Mouse (Mus musculus) urinary bladder, adult 18-20 months (tissue): ENCODE measurements around the gene Vkorc1.
A peak's percentile ranks its signal among the peaks of the same experiment; 100 is the strongest.
"Not testable (repeated sequence)": the region's sequence is repeated elsewhere in the genome, so short reads cannot be mapped to it uniquely, and the experiment has no call there.

Experiments used
- DNase-seq, 2 experiments: peaks; one replicate each; pipeline ENCODE4 v3.0.0; 2022; ENCODE audit warnings: low spot score in 2 of 2, mixed read lengths in 2 of 2

The Vkorc1 gene

DNA sequence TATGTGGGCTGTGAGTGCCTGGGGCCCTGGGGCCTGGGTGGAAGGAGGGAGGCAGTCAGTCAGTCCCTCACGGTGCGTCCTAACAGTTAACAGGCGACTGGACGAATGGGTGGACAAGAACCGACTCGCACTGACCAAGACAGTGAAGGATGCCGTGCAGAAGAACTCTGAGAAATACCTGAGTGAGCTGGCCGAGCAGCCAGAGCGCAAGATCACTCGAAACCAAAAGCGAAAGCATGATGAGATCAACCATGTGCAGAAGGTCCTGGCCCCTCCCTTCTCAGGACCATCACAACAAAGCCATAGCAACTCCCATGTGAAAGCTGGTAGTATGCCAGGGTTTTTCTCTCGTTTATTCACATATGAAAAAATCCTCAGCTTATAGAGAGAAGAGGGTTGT is 19.9 kb upstream of the Vkorc1 start:
- no peak for DNase-seq

DNA sequence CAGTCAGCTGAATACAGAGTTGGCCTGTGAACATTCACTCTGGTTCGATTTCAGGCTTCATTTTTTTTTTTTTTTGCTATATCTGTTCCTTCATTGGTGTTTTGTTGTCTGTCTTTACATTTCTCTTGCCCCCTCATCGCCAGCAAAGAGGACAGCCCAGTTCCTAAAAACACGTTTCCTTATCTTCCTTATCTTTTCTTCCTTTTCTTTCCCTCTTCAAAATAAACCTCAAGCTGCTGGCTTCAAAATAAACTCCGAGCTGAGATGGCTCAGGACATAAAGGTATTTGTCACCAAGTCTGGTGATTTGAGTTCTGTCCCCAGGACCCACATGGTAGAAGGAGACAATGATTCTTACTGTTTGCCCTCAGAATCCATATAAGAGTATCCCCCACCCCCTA is 17.5 kb upstream of the Vkorc1 start:
- no peak for DNase-seq

DNA sequence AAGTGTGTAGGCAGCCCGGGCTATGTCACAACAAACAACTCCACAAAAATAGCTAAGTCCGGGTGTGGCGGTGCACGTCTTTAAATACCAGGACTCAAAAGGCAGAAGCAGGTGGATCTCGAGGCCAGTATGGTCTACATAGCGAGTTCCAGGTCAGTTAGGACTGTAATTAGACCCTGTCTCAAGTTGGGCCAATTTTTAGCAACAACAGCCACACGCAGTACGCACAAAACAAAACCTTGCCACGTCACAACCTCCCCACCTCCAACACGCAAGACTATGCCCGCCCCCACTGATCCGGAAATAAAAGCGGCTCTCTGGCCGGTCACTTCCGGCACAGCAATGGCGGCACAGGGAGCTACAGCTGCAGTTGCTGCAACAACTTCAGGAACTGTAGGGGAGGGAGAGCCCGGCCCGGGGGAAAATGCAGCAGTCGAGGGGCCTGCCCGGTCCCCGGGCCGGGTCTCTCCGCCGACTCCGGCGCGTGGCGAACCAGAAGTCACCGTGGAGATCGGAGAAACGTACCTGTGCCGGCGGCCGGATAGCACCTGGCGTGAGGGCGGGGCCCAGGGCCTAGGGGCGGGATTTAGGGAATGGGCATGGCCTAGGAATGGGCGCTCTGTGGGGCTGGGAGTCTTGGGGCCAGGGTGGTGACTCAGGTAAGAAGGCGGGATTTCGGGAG is 16.9 kb upstream of the Vkorc1 start, which contains the start of gene Kat8:
Gene Kat8, plus strand, starts transcription at position 327 of the 682 bp plus-strand sequence.
- DNase-seq = peak; percentile 86 to 91

DNA sequence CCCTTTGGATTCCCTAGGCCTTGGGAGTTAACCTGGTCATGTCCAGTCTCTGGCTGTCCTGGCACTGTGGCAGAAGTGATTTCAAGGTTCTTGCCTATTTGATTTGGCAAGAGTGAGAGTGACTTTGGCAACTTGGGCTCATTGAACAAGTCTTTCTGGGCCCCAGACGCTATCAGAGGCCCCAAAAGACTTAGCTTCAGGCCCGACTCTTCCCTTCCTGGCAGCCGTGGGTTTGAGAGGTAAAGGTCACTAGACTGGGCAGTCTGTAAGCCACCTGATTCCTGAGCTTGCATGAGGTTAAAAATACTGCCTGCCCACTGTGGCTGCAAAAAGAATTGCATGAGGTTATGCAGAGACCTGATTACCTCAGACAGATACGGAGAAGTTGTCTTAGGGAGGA is 13.2 kb upstream of the Vkorc1 start:
- no peak for DNase-seq

DNA sequence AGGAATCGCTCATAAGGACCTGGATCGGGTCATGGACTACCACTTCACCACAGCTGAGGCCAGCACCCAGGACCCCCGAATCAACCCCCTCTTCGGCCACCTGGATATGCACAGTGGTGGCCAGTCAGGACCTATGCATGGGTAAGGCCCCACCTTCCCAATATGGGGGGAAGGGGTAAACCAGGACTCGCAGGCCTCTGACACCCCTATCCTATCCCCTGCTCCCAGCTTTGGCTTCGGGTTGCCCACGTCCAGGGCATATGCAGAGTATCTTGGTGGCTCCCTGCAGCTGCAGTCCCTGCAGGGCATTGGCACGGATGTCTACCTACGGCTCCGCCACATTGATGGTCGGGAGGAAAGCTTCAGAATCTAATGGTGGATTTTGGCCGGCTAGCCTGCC is 12.5 kb upstream of the Vkorc1 start:
- no peak for DNase-seq

DNA sequence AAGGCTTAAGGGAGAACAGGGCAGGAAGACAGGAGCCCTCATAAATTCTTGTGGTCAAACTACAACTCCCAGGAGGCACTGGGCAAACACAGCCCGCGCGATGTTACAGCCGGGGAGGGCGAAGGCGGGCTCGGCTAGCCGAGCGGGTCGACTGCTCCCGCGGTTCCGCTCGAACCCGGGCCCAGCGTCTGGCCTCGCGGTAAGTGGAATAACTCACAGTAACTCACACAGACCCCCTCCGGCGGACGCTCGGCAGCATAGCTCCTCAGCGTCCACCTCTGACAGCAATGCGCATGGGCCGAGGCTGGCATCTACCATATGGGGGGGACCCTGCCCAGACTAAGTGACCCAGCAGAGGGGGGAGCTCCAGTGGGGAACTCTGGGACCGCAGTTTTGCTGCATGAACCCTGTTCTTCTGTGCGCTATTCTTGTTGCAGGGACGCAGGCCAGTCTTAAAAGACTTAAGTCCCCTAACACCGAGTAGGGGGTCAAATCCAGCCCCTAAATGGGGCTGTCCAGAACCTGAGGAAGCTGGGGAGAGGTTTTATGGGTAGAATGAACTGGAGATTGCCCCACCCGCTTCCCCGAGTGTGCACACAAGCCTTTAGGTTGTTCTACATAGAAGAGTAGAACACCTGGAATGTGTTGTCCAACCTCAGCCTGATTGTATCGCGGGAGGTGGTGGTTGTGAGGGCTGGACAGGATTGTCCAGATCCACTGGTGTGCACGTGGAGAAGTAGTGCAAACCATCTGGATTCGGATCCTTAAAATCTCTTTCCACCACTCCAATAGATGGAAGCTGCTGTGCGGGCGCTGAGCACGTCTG is 8.8 kb upstream of the Vkorc1 start, which contains the start of gene Bckdk:
Gene Bckdk, plus strand, starts transcription at position 112 of the 826 bp plus-strand sequence.
- DNase-seq = peak; percentile 57 to 72

DNA sequence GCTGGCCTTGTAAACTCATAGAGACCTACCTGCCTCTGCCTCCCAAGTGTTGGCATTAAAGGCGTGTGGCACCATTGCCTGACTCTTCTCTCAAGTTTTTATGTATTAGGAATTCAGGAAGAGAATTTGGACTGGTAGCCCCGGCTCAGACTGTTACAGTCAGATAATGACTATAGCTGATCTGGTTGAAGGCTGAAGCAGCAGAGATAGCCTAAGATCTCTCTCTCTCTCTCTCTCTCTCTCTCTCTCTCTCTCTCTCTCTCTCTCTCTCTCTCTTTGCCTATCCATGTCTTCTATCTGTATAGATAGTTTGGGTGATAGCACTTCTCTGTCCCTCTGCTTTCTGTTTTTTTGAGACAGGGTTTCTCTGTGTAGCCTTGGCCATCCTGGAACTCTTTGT is 6.4 kb upstream of the Vkorc1 start:
- DNase-seq = no peak

DNA sequence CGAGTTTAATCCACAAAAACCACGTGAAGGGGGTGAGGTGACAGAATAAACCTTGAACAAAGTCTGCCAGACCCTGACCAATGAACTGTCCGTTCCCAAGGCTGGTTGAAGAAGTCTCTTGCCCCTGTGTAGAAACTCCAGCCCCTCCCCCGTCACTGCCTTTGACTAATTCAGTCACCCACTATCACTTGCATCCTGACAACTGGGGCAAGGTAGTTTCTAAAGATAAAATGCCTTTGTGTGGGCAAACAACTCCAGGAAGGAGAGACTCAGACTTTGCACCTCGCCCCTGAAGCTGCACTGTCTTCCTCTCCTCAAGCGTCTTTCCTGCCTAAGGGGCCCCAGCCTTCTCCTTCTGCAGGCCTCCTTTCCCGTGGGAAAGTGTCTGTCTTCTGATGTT is 4.6 kb upstream of the Vkorc1 start:
- no peak for DNase-seq

DNA sequence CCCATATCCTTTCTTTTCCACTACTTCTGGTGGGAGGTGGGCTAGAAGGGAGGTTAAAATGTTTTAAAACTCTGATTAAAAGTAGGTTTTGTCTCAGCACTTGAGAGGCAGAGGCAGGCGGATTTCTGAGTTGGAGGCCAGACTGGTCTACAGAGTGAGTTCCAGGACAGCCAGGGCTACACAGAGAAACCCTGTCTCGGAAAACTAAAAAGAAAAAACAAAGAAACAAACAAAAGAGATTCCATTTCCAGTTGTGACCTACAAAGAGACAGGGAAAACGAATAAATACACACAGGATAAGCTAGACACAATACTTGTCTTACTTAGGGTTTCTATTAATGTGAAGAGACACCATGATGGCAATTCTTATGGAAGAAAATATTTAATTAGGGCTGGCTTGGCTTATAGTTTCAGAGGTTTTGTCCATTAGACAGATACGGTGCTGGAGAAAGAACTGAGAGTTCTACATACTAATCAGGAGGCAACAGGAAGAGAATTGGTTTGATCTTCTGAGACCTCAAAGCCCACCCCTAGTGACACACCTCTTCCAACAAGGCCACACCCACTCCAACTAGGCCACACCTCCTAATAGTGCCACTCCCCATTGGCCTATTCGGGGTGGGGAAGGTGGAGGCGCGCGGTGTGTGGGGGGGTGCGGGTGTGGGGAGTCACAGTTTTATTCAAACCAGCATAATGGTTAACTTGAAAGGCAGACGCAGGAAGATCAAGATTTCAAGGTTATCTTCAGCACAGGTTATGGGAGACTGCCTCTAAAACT is 3.0 kb upstream of the Vkorc1 start:
- DNase-seq = no peak

DNA sequence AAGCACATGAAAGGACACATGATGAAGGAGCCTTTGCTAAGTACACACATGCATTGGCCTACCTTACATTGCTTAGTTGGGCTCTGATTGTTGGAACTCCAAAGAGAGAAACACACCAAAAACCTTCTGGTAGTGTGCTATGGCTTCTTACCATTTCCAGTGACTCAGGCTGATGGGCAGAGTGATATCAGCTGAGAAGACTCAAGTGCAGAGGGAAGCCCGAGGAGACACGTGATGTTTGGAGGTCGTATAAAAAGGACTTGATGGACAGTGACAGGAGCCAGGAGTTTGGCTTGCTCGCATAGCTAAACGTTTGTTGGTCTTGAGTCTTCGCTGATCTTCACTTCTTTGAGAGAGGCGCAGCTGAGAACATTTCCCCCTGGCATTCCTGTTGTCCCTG is 2.1 kb upstream of the Vkorc1 start:
- DNase-seq = no peak

DNA sequence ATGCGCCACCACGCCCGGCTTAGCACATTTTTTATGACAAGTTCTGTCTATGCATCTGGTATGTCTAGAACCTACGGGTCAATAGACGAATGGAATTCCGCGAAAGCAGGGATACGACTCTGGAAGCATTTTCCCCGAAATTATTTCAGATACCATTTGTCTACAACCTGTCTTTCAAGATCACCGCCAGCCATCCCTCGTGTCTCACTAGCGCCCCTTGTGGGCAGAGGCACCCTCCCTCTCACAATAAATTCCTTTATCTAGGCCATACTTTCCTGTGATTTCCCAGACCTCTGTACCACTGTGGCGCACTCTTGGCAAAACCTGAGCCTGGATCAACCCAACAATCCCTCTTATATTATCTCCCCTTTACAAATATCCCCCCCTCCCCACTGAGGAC is 967 bp upstream of the Vkorc1 start:
- peak in 1 of 2 experiments; percentile 33 for DNase-seq

DNA sequence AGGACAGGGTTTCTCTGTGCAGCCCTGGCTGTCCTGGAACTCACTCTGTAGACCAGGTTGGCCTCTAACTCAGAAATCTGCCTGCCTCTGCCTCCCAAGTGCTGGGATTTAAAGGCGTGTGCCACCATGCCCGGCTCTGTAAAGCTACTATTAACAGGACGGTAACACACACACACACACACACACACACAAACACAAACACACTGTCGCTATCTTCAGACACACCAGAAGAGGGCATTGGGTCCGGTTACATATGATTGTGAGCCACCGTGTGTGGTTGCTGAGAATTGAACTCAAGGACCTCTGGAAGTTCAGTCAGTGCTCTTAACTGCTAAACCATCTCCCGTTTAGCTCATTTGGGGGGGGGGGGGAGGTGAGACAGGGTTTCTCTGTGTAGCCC is 474 bp upstream of the Vkorc1 start:
- DNase-seq = not testable (repeated sequence)

DNA sequence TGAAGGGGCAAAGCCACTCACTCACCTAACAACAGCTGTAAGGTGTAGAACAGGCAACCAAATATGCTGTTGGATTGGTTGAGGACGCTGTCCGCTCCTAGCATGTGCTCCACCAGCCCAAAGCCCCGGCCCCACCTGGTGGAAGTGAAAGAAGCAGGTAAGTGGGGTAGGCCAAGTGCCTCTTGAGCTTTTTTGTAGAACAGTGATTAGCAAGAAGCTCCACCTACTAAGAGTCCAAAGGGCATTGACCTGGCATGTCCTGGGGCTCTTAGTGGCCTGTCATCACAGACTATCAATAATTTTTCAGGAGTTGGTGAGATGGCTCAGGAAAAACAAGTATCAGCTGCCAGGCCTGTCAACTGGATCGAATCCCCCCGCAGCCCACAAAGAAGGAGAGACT is 937 bp downstream of the Vkorc1 start:
- DNase-seq = no peak

DNA sequence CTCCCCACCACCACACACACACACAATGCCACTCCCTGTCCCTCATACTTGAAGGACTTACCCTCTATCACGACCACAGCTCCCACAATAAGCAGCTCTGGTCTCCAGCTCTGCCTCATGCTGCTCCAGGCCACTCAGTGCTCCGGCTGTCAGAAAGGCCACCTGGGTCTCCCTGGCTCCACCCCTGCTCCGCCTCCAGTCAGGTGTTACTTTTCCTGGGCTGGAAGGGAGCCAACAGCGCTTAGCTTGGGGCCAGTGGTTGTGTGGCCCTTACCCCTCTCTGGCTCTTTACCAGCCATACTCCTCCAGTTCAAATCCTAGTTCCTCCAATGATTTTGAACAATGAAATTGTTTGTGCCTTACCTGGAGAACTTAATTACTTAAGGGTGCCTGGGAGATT is 4.6 kb downstream of the Vkorc1 start, which contains the start of gene Prss53:
Gene Prss53, minus strand, starts transcription at position 173 of the 400 bp plus-strand sequence.
- no peak for DNase-seq

DNA sequence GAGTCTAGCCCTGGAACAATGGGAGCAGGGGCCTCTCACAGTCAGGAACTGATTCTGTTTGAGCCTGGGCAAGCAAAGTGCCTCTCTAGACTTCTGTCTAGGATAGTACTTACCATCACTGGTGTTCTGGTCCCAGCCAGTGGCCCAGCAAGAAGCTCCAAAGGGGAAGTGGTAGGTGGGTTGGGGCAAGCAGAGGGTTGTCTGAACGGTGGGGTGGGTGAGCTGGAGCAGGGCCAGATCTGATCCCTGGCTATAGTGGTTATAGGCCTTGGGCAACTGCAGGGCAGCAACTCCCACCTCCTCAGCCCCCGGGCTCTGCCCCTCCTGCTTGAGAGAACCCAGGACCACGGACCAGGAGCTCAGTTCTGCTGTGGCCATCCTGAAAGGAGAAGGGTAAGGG is 6.6 kb downstream of the Vkorc1 start:
- DNase-seq = no peak

DNA sequence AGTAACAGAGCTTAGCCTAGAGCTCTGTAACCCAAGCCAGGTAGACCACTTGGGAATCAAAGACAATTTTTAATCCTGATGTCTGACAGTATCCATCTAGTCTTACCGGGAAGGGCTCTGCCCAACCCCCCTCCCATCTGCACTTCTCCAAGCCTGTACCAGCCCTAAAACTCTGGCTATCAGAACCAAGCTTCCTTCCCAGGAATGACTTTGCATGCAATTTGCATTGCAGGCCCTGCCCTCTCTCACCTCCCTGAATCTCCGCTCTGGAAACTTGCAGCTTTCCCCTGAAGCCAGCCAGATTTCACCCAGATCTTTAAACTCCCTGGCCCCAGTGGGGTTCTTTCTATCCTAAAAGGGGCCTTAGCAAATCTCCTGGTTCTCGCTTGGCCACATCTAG is 7.6 kb downstream of the Vkorc1 start:
- DNase-seq = no peak

DNA sequence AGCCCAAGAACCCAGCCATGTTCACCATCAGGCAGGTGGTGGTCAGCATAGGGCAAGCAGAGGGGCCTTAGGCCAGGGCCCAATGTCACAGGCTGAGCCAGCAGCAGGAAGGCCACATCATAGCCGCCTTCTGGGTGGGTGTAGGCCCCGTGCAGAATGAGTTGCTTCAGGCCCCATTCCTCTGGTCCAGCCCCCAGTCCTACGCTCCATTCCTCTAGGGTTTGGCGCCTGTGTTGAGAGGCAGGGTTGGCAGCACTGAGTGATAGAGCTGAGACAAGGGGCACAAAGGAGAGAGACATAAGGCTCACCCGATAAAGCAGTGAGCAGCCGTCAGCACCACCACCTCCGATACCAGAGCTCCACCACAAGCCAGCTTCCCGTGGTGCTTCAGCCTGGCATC is 8.2 kb downstream of the Vkorc1 start:
- DNase-seq = no peak

DNA sequence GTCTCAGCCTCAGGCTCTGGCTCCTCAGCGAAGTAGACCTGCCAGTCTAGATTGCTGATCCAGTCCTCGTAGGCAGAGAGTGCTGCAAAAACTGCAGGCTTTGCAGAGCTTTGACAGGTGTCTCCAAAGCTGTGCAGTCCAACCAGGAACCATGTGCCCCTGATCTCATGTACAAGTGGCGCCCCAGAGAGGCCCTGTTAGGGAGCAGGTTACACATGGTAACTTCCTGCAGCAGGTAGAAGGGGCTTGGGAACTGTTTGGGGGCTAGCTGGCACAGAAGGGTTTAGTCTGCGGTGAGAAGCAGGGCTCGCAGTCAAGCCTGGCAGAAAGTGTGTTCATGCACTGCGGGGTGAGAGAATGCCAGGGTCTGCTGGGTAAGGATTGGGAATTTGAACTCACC is 8.9 kb downstream of the Vkorc1 start:
- no peak for DNase-seq

DNA sequence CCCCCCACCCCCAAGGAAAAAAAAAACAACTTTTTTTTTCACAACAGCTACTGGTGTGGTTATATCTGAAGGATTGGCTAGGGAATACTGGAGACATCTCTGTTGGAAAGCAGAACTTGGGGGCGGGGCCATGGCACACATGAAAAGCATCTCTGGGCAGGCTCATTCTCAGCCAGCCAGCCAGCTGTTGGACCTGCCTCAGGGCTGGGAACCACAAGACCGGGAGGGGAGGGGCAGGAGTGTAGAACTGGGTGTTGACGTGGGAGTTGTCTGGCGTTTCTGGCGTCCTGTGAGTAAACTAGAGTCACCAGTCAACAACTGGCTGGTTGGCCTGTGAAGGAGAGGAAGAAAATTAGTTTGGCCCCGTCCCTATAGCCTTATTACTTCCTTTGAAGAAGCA is 9.5 kb downstream of the Vkorc1 start:
- DNase-seq = peak in 1 of 2 experiments; percentile 62

DNA sequence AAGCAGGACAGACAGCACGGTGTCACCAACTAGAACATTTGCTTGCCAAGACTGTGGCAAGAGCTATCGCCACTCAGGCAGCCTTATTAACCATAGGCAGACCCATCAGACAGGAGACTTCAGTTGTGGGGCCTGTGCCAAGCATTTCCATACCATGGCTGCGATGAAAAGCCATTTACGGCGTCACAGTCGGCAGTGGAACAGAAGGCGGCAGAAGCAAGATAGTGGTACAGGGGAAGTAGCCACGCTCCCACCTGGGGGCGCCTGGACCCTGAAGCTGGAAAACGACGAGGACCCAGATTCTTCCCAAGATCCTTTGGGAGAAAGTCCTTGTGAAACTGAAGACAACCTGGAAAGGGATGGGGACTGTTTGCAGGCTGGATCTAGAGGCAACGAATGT is 15.0 kb downstream of the Vkorc1 start:
- DNase-seq = no peak

DNA sequence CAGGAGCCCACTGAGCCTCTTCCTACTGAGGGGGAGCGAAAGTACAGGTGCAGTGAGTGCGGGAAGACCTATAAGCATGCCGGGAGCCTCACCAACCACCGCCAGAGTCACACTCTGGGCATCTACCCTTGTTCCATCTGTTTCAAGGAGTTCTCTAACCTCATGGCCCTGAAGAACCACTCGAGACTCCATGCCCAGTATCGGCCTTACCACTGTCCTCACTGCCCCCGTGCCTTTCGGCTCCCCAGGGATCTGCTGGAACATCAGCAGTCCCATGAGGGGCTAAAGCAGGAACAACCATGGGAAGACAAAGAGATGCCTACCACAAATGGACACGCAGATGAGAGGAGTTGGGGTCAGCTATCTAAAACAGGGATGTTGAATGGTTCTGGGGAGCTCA is 16.1 kb downstream of the Vkorc1 start:
- DNase-seq = no peak
